Mouse (Mus musculus) embryonic fibroblast, embryonic 13.5 days (primary cell): ENCODE results near the gene Chka. TPM values are rescaled to one million over a fixed set of nuclear protein-coding genes. Genes with fewer than 3 reads are reported as not detected.

Experiments
- H3K27ac ChIP-seq: 2 replicates; pipeline ENCODE4 v1.5.1; 2012; ENCODE audit warnings: low read length, control low read depth, inconsistent platforms; ENCODE audit not compliant: insufficient read depth
- H3K4me1 ChIP-seq: 2 replicates; pipeline ENCODE4 v1.6.1; 2011; ENCODE audit warnings: low read length; ENCODE audit not compliant: control insufficient read depth, insufficient read depth
- H3K4me3 ChIP-seq: 2 replicates; pipeline ENCODE4 v1.5.1; 2011; ENCODE audit warnings: mild to moderate bottlenecking, control low read depth, low read length; ENCODE audit not compliant: insufficient read depth
- CTCF ChIP-seq: IDR thresholded peaks from 2 replicates; pipeline ENCODE4 v1.5.1; 2011; ENCODE audit warnings: mild to moderate bottlenecking, control low read depth, low read length, moderate library complexity, borderline replicate concordance; ENCODE audit not compliant: insufficient read depth
- POLR2A ChIP-seq: IDR thresholded peaks from 2 replicates; pipeline ENCODE4 v1.6.1; 2011; ENCODE audit warnings: low read depth, mild to moderate bottlenecking, control low read depth, low read length, moderate library complexity
- polyA plus RNA-seq: library from polyadenylated mRNA; stranded (reverse); fragments of >200 nt; gene quantifications from 2 replicates; pipeline ENCODE4 v1.2.4, GENCODE M21; 2011; ENCODE audit warnings: low read depth; ENCODE audit not compliant: missing spikeins, insufficient read length

Gene Chka
- polyA plus RNA-seq = 48.4 and 65.0 TPM in 2 replicates

DNA sequence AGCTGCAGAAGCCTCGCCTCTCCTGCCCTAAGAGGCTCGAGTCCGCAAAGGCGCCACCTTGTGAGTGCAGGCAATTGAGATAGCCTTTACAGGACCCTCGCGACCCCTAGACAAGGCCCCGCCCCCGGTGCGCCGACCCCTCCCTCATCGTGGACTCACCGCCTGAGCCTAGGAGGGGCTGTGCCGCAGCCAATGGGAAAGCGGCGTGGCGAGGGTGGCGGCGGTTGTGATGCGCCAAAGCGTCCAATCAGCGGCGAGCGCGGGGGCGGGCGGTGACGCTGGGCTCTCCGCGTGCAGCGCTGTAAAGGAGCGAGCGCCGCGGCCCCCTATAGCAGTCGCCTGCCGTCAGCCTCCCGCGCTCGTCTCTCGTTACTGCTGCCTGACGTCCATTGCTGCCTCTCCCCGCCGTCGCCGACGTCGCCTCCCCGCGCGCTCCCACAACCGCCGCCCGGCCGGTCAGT is at the start of gene Chka:
Gene Chka, plus strand, starts transcription at position 272 of the 461 bp plus-strand sequence.
- TF ChIP-seq CTCF = no peak
- TF ChIP-seq POLR2A = peak; percentile 99
- H3K27ac ChIP-seq = peak within 1 kb of the TSS; percentile 84
- H3K4me1 ChIP-seq = peaks cover 7% of the 10 kb centered on the region; the same call in 1 of the 2 replicates
- peak within 1 kb of the TSS; percentile 77 for H3K4me3 ChIP-seq

DNA sequence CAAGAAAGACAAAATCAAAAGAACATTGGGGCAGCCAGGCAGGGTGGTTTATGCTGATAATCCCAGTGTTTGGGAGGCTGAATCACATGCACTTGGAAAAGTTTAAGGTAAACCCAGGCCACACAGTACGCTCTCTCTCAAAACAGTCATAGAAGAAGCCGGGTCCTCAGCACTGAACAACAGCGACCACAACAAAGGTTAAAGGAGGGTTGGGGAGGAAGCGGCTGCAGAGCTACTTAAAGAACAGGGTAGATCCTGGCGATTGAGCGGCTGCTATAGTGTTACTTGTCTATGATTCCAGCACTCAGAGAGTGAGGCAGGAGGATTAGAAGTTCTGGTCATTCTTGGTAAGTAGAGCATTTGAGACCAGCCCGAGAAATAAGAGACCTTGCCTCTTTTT is 46.0 kb upstream of the Chka start:
- no peak overlapping the region for H3K27ac ChIP-seq

GRCm38 (mm10) chr19:3810536-3811233 is 40.9 kb upstream of the Chka start:
- TF ChIP-seq CTCF = no peak
- no peak for TF ChIP-seq POLR2A
- Histone ChIP-seq H3K4me3 (no peak overlapping the region), H3K4me1 (no peaks in the 10 kb centered on the region), H3K27ac (no peak overlapping the region)

More for the DNA sequence above, 46.0 kb upstream of the Chka start:
- Histone ChIP-seq H3K4me3 (no peak overlapping the region), H3K4me1 (no peaks in the 10 kb centered on the region)
- TF ChIP-seq CTCF = no peak
- no peak for TF ChIP-seq POLR2A

GRCm38 (mm10) chr19:3814461-3814860 is 37.1 kb upstream of the Chka start:
- TF ChIP-seq CTCF (no peak), POLR2A (no peak)
- Histone ChIP-seq H3K4me1 (no peaks in the 10 kb centered on the region; the same call in 1 of the 2 replicates), H3K4me3 (no peak overlapping the region), H3K27ac (no peak overlapping the region)

GRCm38 (mm10) chr19:3815824-3816223 is 35.7 kb upstream of the Chka start:
- Histone ChIP-seq H3K4me3 (no peak overlapping the region), H3K4me1 (no peaks in the 10 kb centered on the region; the same call in none of the 2 replicates), H3K27ac (no peak overlapping the region)
- TF ChIP-seq CTCF (no peak), POLR2A (no peak)

GRCm38 (mm10) chr19:3819080-3819479 is 32.5 kb upstream of the Chka start:
- TF ChIP-seq CTCF (no peak), POLR2A (no peak)
- no peaks in the 10 kb centered on the region; the same call in none of the 2 replicates for H3K4me1 ChIP-seq
- no peak overlapping the region for H3K27ac ChIP-seq
- H3K4me3 ChIP-seq = no peak overlapping the region

- TF ChIP-seq CTCF (no peak), POLR2A (no peak)
- no peak overlapping the region for H3K27ac ChIP-seq
- H3K4me1 ChIP-seq = no peaks in the 10 kb centered on the region; the same call in none of the 2 replicates
- no peak overlapping the region for H3K4me3 ChIP-seq
Observed at GRCm38 (mm10) chr19:3819899-3820444, 31.6 kb upstream of the Chka start.

GRCm38 (mm10) chr19:3825044-3825443 is 26.5 kb upstream of the Chka start:
- Histone ChIP-seq H3K4me3 (no peak overlapping the region), H3K4me1 (no peaks in the 10 kb centered on the region; the same call in 1 of the 2 replicates), H3K27ac (no peak overlapping the region)
- TF ChIP-seq POLR2A (no peak), CTCF (no peak)

DNA sequence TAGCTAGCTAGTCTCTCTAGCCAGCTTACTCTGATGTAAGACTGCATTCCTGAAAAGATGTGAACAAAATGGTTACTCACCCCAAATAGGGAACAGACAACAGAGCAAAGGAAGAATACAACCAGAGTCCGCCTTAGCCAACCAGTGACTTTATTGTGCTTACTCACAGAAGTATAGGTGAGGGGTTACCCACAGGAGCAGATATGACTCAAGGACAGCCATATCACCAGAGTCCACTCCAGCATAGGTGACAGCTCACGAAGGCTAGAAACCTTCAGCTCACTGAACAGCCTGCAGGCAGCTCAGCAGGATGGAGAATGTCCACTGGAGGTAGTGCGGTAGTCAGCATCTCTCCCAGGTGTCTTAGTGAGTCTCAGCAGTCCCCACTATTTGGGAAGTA is 21.7 kb upstream of the Chka start:
- H3K4me1 ChIP-seq = peaks cover 2% of the 10 kb centered on the region
- no peak overlapping the region for H3K27ac ChIP-seq
- H3K4me3 ChIP-seq = no peak overlapping the region
- TF ChIP-seq POLR2A (no peak), CTCF (no peak)

- Histone ChIP-seq H3K4me3 (no peak overlapping the region), H3K27ac (no peak overlapping the region), H3K4me1 (peaks cover 2% of the 10 kb centered on the region)
- no peak for TF ChIP-seq CTCF
- no peak for TF ChIP-seq POLR2A
Observed at GRCm38 (mm10) chr19:3831716-3832115, 19.9 kb upstream of the Chka start.
